Mouse (Mus musculus) frontal cortex, postnatal 14 days (tissue): ENCODE data around the gene Hirip3.

Experiments
- DNase-seq, 2 experiments: peaks; one replicate each; pipeline ENCODE4 v3.0.0; 2022; ENCODE audit warnings: low spot score in 2 of 2

Hirip3 gene

GRCm38 (mm10) chr7:126905590-126905989, 43.8 kb downstream of the Hirip3 start:
- DNase-seq: no peak

- DNase-seq: no peak
These were observed 53.1 kb downstream of the Hirip3 start for GRCm38 (mm10) chr7:126914844-126915243.
